Mouse (Mus musculus) erythroblast, adult 5-6 weeks (primary cell): ENCODE results near the gene Wbp1l. TPM values are rescaled to one million over a fixed set of nuclear protein-coding genes. Genes with fewer than 3 reads are reported as not detected.
A peak's percentile ranks its signal among the peaks of the same experiment; 100 is the strongest.

Experiments used
- ATAC-seq: replicated peaks from 2 replicates; pipeline ENCODE4 v1.8.0; 2016; ENCODE audit warnings: moderate number of reproducible peaks, mild to moderate bottlenecking, moderate TSS enrichment, inconsistent platforms; ENCODE audit not compliant: poor library complexity, low FRiP score, severe bottlenecking
- total RNA-seq, 2 experiments: library from RNA; stranded (forward) in 1 of 2; stranded (reverse) in 1 of 2; fragments of 150-400 nt in 1 of 2; fragments of 200-764, 138-1000 nt in 1 of 2; gene quantifications; 2 replicates each; pipeline versions ENCODE4 v1.2.3 to v1.2.4; 2015 to 2017; ENCODE audit warnings: low replicate concordance in 2 of 2

Wbp1l gene
- total RNA-seq, 2 experiments from 2014 or later: 7.9 to 9.8 TPM

- ATAC-seq: no peak
Observed at GRCm38 (mm10) chr19:46592751-46593439, 6.0 kb upstream of the Wbp1l start.

GRCm38 (mm10) chr19:46598187-46598586, 697 bp upstream of the Wbp1l start:
- no peak for ATAC-seq

GRCm38 (mm10) chr19:46599375-46600256, 732 bp downstream of the Wbp1l start:
- ATAC-seq: peak; percentile 20

GRCm38 (mm10) chr19:46600371-46600770, 1.5 kb downstream of the Wbp1l start:
- ATAC-seq: no peak

- no peak for ATAC-seq
Observed at GRCm38 (mm10) chr19:46601491-46601890, 2.6 kb downstream of the Wbp1l start.

- no peak for ATAC-seq
Observed at GRCm38 (mm10) chr19:46602406-46602805, 3.5 kb downstream of the Wbp1l start.

GRCm38 (mm10) chr19:46606718-46607117, 7.8 kb downstream of the Wbp1l start:
- ATAC-seq: no peak

- ATAC-seq: no peak
Observed at GRCm38 (mm10) chr19:46607424-46607823, 8.5 kb downstream of the Wbp1l start.

GRCm38 (mm10) chr19:46608158-46608557, 9.3 kb downstream of the Wbp1l start:
- ATAC-seq: no peak

- no peak for ATAC-seq
Observed at GRCm38 (mm10) chr19:46616378-46616777, 17.5 kb downstream of the Wbp1l start.

GRCm38 (mm10) chr19:46617361-46617760, 18.5 kb downstream of the Wbp1l start:
- ATAC-seq: no peak

GRCm38 (mm10) chr19:46618322-46618721, 19.4 kb downstream of the Wbp1l start:
- ATAC-seq: no peak

- no peak for ATAC-seq
Observed at GRCm38 (mm10) chr19:46619001-46619400, 20.1 kb downstream of the Wbp1l start.

GRCm38 (mm10) chr19:46619518-46619917, 20.6 kb downstream of the Wbp1l start:
- ATAC-seq: no peak

- ATAC-seq: no peak
Observed at GRCm38 (mm10) chr19:46620016-46620808, 21.3 kb downstream of the Wbp1l start.

- no peak for ATAC-seq
Observed at GRCm38 (mm10) chr19:46621236-46622183, 22.6 kb downstream of the Wbp1l start.

- ATAC-seq: no peak
Observed at GRCm38 (mm10) chr19:46622659-46623193, 23.8 kb downstream of the Wbp1l start.

GRCm38 (mm10) chr19:46623194-46623667, 24.3 kb downstream of the Wbp1l start:
- ATAC-seq: no peak
